Mouse (Mus musculus): ENCODE results near the gene Myo3b. TPM values are rescaled to one million over a fixed set of nuclear protein-coding genes. Genes with fewer than 3 reads are reported as not detected.

Myo3b gene
- polyA plus RNA-seq, 1 experiment from 2014 or later = not detected

DNA sequence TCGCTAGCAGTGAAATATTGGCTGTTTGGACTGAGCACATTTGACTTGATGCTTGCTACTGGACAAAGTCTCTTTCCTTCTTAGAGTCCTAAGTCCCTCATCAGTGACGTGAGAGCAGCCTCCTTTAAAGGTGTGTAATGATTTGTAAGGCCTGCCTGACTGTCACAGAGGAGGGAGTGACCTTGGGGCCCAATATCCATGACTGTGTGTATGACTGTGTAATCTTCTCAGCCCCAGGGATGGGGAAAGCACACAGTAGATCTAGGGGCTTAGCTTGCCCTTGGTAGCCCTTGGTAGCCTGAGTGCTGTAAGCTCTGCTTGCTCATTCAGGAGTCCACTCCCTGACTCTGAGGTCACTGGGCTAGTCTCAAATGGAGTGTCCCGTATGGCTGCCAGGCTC, 276.8 kb downstream of the Myo3b start:
- no peak for ATAC-seq (ENCODE audit: insufficient number of reproducible peaks, insufficient read depth, low FRiP score, low TSS enrichment, low read depth)
- Histone ChIP-seq H3K27ac (no peak overlapping the region), H3K9me3 (no peaks in the 10 kb centered on the region), H3K27me3 (peaks cover 5% of the 10 kb centered on the region), H3K4me2 (no peak overlapping the region), H3K4me1 (replicated peaks) (no peaks in the 10 kb centered on the region), H3K9ac (replicated peaks) (no peak overlapping the region), H3K4me3 (replicated peaks) (no peak overlapping the region), H3K36me3 (no peaks in the 10 kb centered on the region)
- WGBS = 74% methylated on average over 3 of the region's 3 CpGs

DNA sequence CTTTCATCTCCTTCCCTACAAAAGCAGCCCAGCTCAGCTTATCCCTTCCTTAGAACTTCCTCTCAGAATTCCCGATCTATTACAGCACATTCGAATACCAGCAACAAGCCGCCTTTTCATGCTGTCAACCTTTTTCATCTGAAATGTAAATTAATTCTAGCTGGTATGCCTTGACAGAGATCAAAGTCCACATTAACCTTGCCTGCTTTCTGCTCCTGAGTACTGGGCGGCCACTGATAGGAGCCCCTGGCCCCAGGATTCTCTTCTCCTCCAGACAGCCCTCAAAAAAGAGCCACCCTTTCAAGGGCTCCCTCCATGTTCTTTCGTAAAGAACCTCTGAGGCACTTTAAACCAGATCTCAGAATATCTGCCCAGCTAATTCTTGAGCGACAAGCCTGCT, 278.9 kb downstream of the Myo3b start:
- H3K4me1 ChIP-seq (replicated peaks) = no peaks in the 10 kb centered on the region
- H3K9ac ChIP-seq (replicated peaks) = no peak overlapping the region
- peaks cover 8% of the 10 kb centered on the region for H3K27me3 ChIP-seq
- H3K9me3 ChIP-seq = no peaks in the 10 kb centered on the region
- 12% methylated on average over 6 of the region's 6 CpGs for WGBS
- no peak overlapping the region for H3K4me2 ChIP-seq
- H3K27ac ChIP-seq = no peak overlapping the region
- no peak overlapping the region for H3K4me3 ChIP-seq (replicated peaks)
- H3K36me3 ChIP-seq = no peaks in the 10 kb centered on the region
- no peak for ATAC-seq (ENCODE audit: insufficient number of reproducible peaks, insufficient read depth, low FRiP score, low TSS enrichment, low read depth)

DNA sequence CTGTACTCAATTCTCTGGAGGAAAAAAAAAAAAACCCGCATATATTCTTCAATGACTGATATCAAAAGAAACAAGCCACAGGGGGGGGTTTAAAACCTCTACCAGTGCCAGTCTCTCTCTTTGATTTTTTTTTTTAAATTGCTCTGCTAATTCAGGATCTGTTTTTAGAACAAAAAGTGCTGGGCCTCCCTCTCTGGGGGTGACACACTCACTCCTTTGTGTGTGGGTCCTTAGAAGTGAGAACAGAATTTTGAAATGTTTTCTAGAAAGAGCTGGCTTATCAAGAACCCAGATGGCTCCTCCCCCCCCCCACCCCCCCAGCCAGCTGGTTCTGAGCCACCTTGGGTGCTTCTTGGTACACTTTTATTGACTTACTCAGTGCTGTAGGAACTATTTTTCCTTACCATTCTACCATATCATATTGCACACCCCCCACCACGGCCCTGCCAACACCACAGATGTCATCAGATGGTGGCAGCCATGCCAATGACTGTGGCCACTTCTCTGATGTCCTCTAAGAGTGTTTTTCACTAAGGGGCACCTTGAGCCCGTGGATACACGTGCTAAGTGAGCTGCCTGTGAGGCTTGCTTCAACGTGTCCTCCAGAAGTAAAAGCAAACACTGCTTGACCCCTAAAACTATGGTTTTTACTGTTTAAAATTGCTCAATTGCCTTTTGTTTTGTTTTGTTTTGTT, 280.1 kb downstream of the Myo3b start:
- no peak overlapping the region for H3K4me3 ChIP-seq (replicated peaks)
- no peak overlapping the region for H3K9ac ChIP-seq (replicated peaks)
- no peaks in the 10 kb centered on the region for H3K9me3 ChIP-seq
- no peaks in the 10 kb centered on the region for H3K4me1 ChIP-seq (replicated peaks)
- 45% methylated on average over 5 of the region's 5 CpGs for WGBS
- peaks cover 8% of the 10 kb centered on the region for H3K27me3 ChIP-seq
- H3K4me2 ChIP-seq = no peak overlapping the region
- no peaks in the 10 kb centered on the region for H3K36me3 ChIP-seq
- no peak overlapping the region for H3K27ac ChIP-seq
- no peak for ATAC-seq (ENCODE audit: insufficient number of reproducible peaks, insufficient read depth, low FRiP score, low TSS enrichment, low read depth)

DNA sequence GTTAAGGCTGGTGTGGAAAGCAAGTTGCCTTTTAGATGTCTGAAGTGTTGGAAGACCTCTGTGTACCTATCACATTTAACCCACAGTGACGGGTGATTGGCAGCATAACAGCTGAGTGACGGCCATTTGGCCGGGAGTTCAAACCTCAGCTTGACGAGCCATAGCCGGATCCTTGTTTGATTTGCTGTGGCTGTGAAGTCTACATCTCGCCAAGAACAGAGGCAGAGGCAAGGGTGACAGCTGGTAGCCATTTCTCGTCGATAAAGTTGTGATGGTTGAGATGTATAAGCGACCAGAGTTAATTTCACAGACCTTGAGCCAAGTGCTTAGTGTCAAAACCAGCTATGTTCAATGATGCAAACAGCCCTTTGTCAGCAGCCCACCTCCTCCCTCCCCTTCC, 283.8 kb downstream of the Myo3b start:
- H3K4me1 ChIP-seq (replicated peaks) = no peaks in the 10 kb centered on the region
- 75% methylated on average over 9 of the region's 9 CpGs for WGBS
- no peak overlapping the region for H3K4me2 ChIP-seq
- H3K9ac ChIP-seq (replicated peaks) = no peak overlapping the region
- no peaks in the 10 kb centered on the region for H3K36me3 ChIP-seq
- H3K9me3 ChIP-seq = no peaks in the 10 kb centered on the region
- H3K27ac ChIP-seq = no peak overlapping the region
- no peak overlapping the region for H3K4me3 ChIP-seq (replicated peaks)
- ATAC-seq (ENCODE audit: insufficient number of reproducible peaks, insufficient read depth, low FRiP score, low TSS enrichment, low read depth) = no peak
- H3K27me3 ChIP-seq = peaks cover 7% of the 10 kb centered on the region

DNA sequence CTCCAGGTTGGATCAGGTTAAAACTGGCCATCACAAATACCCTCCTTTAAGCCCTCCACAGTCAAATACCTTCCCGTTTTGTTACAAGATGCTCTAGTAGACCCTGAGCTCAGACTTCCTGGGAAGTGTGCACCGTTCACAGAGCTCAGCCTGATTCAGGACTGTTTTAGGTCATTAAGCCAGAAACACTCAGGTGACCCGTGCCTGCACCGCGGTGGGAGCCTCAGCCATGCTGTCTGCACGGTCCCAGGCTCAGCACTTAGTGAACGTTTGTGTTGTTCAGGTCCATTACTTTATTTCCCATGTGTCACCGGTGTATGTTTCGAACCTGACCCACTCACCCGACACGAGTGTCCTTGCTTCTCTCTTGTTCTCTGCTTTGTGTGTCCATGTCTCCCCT, 288.7 kb downstream of the Myo3b start:
- ATAC-seq (ENCODE audit: insufficient number of reproducible peaks, insufficient read depth, low FRiP score, low TSS enrichment, low read depth) = no peak
- no peak overlapping the region for H3K27ac ChIP-seq
- WGBS = 82% methylated on average over 11 of the region's 11 CpGs

DNA sequence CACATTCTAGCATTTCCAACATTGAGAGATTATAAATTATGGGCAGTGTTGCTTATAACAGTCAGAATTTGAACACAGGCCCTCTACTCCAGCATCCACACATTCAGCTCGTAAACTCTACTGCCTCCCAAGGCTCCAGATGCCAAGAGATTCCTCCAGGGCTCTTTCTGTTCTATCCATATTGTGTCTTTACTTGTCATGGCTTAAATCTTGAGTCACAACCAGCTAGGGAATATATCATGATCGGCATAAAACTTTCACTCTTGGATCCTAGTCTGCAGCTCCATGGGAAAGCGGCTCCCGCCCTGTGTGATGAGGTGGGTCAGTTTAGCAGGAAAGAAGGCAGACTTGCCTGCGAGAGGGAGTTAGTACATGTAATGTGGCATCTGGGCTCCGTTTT, 294.0 kb downstream of the Myo3b start:
- WGBS = 88% methylated on average over 6 of the region's 6 CpGs
- Histone ChIP-seq H3K9me3 (no peaks in the 10 kb centered on the region), H3K4me1 (replicated peaks) (peaks cover 11% of the 10 kb centered on the region), H3K4me2 (no peak overlapping the region), H3K36me3 (no peaks in the 10 kb centered on the region), H3K27me3 (peaks cover 11% of the 10 kb centered on the region), H3K4me3 (replicated peaks) (no peak overlapping the region), H3K9ac (replicated peaks) (no peak overlapping the region), H3K27ac (no peak overlapping the region)
- no peak for ATAC-seq (ENCODE audit: insufficient number of reproducible peaks, insufficient read depth, low FRiP score, low TSS enrichment, low read depth)

More for the DNA sequence above, 288.7 kb downstream of the Myo3b start:
- no peaks in the 10 kb centered on the region; the same call in 1 of the 2 replicates for H3K27me3 ChIP-seq
- H3K4me3 ChIP-seq (replicated peaks) = no peak overlapping the region
- no peaks in the 10 kb centered on the region for H3K36me3 ChIP-seq
- H3K9ac ChIP-seq (replicated peaks) = no peak overlapping the region
- H3K4me2 ChIP-seq = no peak overlapping the region
- no peaks in the 10 kb centered on the region for H3K4me1 ChIP-seq (replicated peaks)
- no peaks in the 10 kb centered on the region for H3K9me3 ChIP-seq

DNA sequence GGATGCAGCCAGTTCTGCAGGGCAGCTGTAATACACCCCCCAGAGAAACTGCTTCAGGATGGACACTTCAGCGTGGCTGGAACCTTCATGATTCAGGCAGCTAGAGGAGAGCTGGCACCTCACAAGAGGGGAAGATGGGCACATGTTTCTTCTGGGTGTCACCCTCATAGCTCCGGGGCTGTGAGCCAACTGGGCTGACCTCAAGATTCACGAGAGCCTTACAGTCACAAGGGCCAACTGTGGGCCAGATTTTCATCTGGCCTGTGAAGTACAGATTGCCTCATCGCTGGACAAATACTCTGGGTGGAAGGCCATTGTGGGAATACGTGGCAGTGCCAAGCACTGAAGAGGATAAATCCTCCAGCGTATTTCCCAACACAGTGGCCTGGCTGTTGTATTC, 294.6 kb downstream of the Myo3b start:
- Histone ChIP-seq H3K4me1 (replicated peaks) (peaks cover 15% of the 10 kb centered on the region), H3K27ac (no peak overlapping the region), H3K27me3 (peaks cover 13% of the 10 kb centered on the region), H3K4me3 (replicated peaks) (no peak overlapping the region), H3K9ac (replicated peaks) (no peak overlapping the region), H3K4me2 (no peak overlapping the region), H3K36me3 (no peaks in the 10 kb centered on the region), H3K9me3 (no peaks in the 10 kb centered on the region)
- no peak for ATAC-seq (ENCODE audit: insufficient number of reproducible peaks, insufficient read depth, low FRiP score, low TSS enrichment, low read depth)
- WGBS = 85% methylated on average over 6 of the region's 6 CpGs

DNA sequence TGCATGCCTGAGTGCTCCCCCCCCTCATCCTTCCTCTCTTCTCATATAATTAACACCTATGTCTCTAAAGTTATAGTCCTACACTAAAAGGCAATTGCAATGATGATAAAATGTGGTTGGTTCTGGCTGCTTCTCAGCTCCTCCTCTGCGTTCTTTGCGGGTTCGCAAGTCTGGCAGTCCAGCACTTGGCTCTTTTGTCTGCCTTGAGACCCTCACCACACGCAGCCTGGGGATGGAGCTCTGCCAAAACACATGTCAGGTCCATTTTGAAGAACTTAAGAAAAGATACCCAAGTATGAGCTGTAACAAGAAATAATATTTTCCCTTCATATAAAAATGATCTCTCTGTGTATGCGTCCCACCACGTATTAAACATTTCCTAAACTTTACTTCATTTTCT, 297.6 kb downstream of the Myo3b start:
- no peaks in the 10 kb centered on the region for H3K36me3 ChIP-seq
- 80% methylated on average over 6 of the region's 6 CpGs for WGBS
- H3K27me3 ChIP-seq = peaks cover 13% of the 10 kb centered on the region
- no peaks in the 10 kb centered on the region for H3K9me3 ChIP-seq
- peaks cover 15% of the 10 kb centered on the region for H3K4me1 ChIP-seq (replicated peaks)
- ATAC-seq (ENCODE audit: insufficient number of reproducible peaks, insufficient read depth, low FRiP score, low TSS enrichment, low read depth) = no peak
- no peak overlapping the region for H3K9ac ChIP-seq (replicated peaks)
- no peak overlapping the region for H3K4me3 ChIP-seq (replicated peaks)
- no peak overlapping the region for H3K27ac ChIP-seq
- no peak overlapping the region for H3K4me2 ChIP-seq

DNA sequence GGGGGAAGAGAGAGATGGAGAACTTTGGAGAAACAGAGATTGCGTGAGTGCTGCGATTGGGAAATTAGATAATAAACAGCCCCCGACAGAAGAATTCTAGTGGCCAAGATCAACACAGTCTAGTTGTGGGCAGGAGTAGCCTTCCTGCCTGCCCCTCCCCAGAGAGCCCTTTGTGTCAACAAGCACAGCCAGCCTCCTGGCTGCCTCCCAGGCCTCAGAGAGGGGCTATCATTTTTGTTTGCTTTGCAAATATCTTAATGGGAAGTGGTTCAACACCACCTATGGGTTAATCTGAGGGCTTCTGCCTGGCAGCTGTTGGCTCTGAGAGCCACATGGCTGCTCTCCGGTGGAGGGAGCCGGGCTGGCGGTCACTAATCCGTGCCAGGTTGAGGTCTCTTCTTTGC, 298.3 kb downstream of the Myo3b start:
- Histone ChIP-seq H3K36me3 (no peaks in the 10 kb centered on the region), H3K27me3 (peaks cover 13% of the 10 kb centered on the region), H3K9ac (replicated peaks) (no peak overlapping the region), H3K9me3 (no peaks in the 10 kb centered on the region), H3K4me1 (replicated peaks) (peaks cover 15% of the 10 kb centered on the region), H3K27ac (no peak overlapping the region), H3K4me3 (replicated peaks) (no peak overlapping the region), H3K4me2 (no peak overlapping the region; the same call in 1 of the 2 replicates)
- WGBS = 43% methylated on average over 7 of the region's 7 CpGs
- ATAC-seq (ENCODE audit: insufficient number of reproducible peaks, insufficient read depth, low FRiP score, low TSS enrichment, low read depth) = no peak

DNA sequence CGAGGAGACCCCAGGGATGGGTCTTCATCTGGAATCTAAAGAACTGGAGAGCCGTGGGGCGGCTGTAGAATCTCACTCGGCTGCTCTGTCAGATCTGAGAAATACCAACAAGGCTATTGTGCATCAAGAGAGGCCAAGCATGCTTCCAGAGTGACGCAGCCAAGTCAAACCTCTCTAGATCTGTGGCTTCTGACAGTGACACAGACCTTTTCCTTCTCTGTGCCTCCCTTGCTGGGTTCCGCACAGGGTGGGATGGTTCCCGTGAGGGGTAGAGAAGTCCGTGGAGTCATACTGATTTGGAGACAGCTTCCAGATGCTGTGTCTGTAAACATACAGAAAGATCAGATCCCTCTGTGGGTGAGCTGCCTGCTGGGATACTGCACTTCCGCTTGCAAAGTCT, 298.9 kb downstream of the Myo3b start:
- Histone ChIP-seq H3K9ac (replicated peaks) (no peak overlapping the region), H3K4me3 (replicated peaks) (no peak overlapping the region), H3K27ac (no peak overlapping the region), H3K4me2 (no peak overlapping the region), H3K9me3 (no peaks in the 10 kb centered on the region), H3K4me1 (replicated peaks) (peaks cover 15% of the 10 kb centered on the region), H3K27me3 (peaks cover 13% of the 10 kb centered on the region), H3K36me3 (no peaks in the 10 kb centered on the region)
- 56% methylated on average over 9 of the region's 9 CpGs for WGBS
- no peak for ATAC-seq (ENCODE audit: insufficient number of reproducible peaks, insufficient read depth, low FRiP score, low TSS enrichment, low read depth)

DNA sequence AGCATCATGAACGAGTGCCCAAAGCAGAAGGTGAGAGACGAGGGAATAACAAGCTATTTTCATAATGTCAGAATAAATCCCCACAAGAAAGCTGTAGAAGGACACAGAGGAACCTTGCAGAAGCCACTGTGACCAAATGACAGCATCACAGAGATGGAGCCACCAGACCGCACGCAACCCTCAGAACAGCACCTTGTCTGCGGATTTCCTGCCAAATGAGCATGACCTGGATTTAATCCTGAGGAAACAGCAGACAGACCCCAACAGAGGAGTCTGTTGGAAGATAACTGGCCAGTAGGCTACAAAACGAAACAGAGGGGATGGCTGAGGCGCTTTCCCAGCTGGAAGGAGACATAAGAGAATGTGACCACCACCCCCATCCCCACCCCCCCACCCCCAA, 300.1 kb downstream of the Myo3b start:
- H3K4me1 ChIP-seq (replicated peaks) = peaks cover 15% of the 10 kb centered on the region
- H3K9me3 ChIP-seq = no peaks in the 10 kb centered on the region
- 76% methylated on average over 7 of the region's 7 CpGs for WGBS
- ATAC-seq (ENCODE audit: insufficient number of reproducible peaks, insufficient read depth, low FRiP score, low TSS enrichment, low read depth) = no peak
- no peak overlapping the region for H3K4me3 ChIP-seq (replicated peaks)
- H3K36me3 ChIP-seq = no peaks in the 10 kb centered on the region
- H3K27ac ChIP-seq = no peak overlapping the region
- no peak overlapping the region for H3K9ac ChIP-seq (replicated peaks)
- H3K27me3 ChIP-seq = peaks cover 13% of the 10 kb centered on the region
- no peak overlapping the region for H3K4me2 ChIP-seq

DNA sequence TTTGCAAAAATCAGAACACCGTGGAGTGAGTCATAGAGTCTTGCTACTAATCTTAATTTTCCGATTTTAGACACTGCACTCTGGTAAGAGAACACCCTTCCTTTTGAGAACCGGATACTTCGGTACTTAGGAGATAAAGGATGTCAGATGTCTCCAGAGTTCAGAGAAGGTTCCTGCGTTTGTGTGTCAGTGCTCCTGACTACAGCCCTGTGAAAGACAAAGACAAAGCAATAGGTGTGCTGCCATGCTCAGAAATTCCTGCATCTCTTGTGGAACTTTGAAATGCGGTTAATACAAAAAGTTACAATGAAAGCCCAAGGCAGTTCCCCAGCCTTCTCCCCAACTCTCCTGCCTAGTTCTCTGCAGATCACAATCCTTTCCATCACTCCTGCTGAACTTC, 300.6 kb downstream of the Myo3b start:
- no peaks in the 10 kb centered on the region for H3K9me3 ChIP-seq
- 79% methylated on average over 6 of the region's 6 CpGs for WGBS
- no peak for ATAC-seq (ENCODE audit: insufficient number of reproducible peaks, insufficient read depth, low FRiP score, low TSS enrichment, low read depth)
- H3K4me2 ChIP-seq = no peak overlapping the region
- no peak overlapping the region for H3K27ac ChIP-seq
- no peak overlapping the region for H3K9ac ChIP-seq (replicated peaks)
- H3K4me1 ChIP-seq (replicated peaks) = peaks cover 15% of the 10 kb centered on the region
- peaks cover 13% of the 10 kb centered on the region for H3K27me3 ChIP-seq
- no peaks in the 10 kb centered on the region for H3K36me3 ChIP-seq
- no peak overlapping the region for H3K4me3 ChIP-seq (replicated peaks)
